Mouse (Mus musculus) MEL (cell line): ENCODE results near the gene Tab2. TPM values are rescaled to one million over a fixed set of nuclear protein-coding genes. Genes with fewer than 3 reads are reported as not detected.
A peak's percentile ranks its signal among the peaks of the same experiment; 100 is the strongest.

ENCODE experiments used
- DNase-seq: peaks from one replicate; pipeline ENCODE4 v3.0.0; 2011; ENCODE audit warnings: low read depth, low spot score
- H3K27ac ChIP-seq: 2 replicates; pipeline ENCODE4 v1.5.1; 2012; ENCODE audit warnings: low read depth, mild to moderate bottlenecking, control low read depth, low read length, moderate library complexity; ENCODE audit not compliant: control insufficient read depth
- H3K27me3 ChIP-seq, 2 experiments: fragments of 150-350 bp in 1 of 2; sonication (generic) in 1 of 2; 2 replicates each; pipeline ENCODE4 v1.6.1; 2012; ENCODE audit warnings: low read length in 2 of 2, mild to moderate bottlenecking in 2 of 2, improper control_type of control experiment in 1 of 2, moderate library complexity in 1 of 2; ENCODE audit not compliant: insufficient read depth in 2 of 2, control insufficient read depth in 1 of 2
- H3K36me3 ChIP-seq, 2 experiments: 2 replicates each; pipeline ENCODE4 v1.6.1; 2012 to 2014; ENCODE audit warnings: low read length in 2 of 2, improper control_type of control experiment in 1 of 2, inconsistent platforms in 1 of 2, mild to moderate bottlenecking in 1 of 2; ENCODE audit not compliant: insufficient read depth in 2 of 2, control insufficient read depth in 1 of 2
- H3K4me1 ChIP-seq, 2 experiments: fragments of 150-350 bp in 1 of 2; sonication (generic) in 1 of 2; 2 replicates each; pipeline ENCODE4 v1.6.1; 2012; ENCODE audit warnings: low read length in 2 of 2, improper control_type of control experiment in 1 of 2, mild to moderate bottlenecking in 1 of 2; ENCODE audit not compliant: insufficient read depth in 2 of 2, control insufficient read depth in 1 of 2
- H3K4me3 ChIP-seq, 2 experiments: fragments of 150-350 bp in 1 of 2; sonication (generic) in 1 of 2; 2 replicates each; pipeline ENCODE4 v1.5.1; 2012; ENCODE audit warnings: low read depth in 2 of 2, low read length in 2 of 2, mild to moderate bottlenecking in 2 of 2, moderate library complexity in 2 of 2, control low read depth in 1 of 2, improper control_type of control experiment in 1 of 2; ENCODE audit not compliant: control insufficient read depth in 1 of 2, insufficient read depth in 1 of 2
- H3K79me2 ChIP-seq: 2 replicates; pipeline ENCODE4 v1.6.1; 2012; ENCODE audit warnings: mild to moderate bottlenecking, low read length, moderate library complexity; ENCODE audit not compliant: control insufficient read depth, poor library complexity, insufficient read depth
- H3K9ac ChIP-seq: 2 replicates; pipeline ENCODE4 v1.6.1; 2012; ENCODE audit warnings: low read depth, mild to moderate bottlenecking, control low read depth, low read length, moderate library complexity; ENCODE audit not compliant: control insufficient read depth, poor library complexity, severe bottlenecking
- H3K9me3 ChIP-seq: fragments of 150-350 bp; sonication (generic); replicated peaks from 2 replicates; pipeline ENCODE4 v1.6.1; 2012; ENCODE audit warnings: mild to moderate bottlenecking, low read length, improper control_type of control experiment, moderate library complexity; ENCODE audit not compliant: insufficient read depth
- CHD1 ChIP-seq: IDR thresholded peaks from 2 replicates; pipeline ENCODE4 v1.6.1; 2012; ENCODE audit warnings: low read depth, mild to moderate bottlenecking, inconsistent platforms, low read length, improper control_type of control experiment
- CHD2 ChIP-seq: IDR thresholded peaks from 2 replicates; pipeline ENCODE4 v1.6.1; 2011; ENCODE audit warnings: low read length, improper control_type of control experiment
- CTCF ChIP-seq, 3 experiments: IDR thresholded peaks in 2 of 3; conservative IDR thresholded peaks in 1 of 3; 2 replicates each; pipeline ENCODE4 v1.5.1; 2011 to 2012; ENCODE audit warnings: low read length in 3 of 3, low read depth in 2 of 3, mild to moderate bottlenecking in 2 of 3, improper control_type of control experiment in 1 of 3, inconsistent platforms in 1 of 3, mixed read lengths in 1 of 3, moderate library complexity in 1 of 3; ENCODE audit not compliant: control insufficient read depth in 1 of 3, insufficient read depth in 1 of 3, poor library complexity in 1 of 3, severe bottlenecking in 1 of 3
- ELF1 ChIP-seq: IDR thresholded peaks from 2 replicates; pipeline ENCODE4 v1.6.1; 2014; ENCODE audit warnings: low read depth, mild to moderate bottlenecking, inconsistent platforms, low read length, improper control_type of control experiment, moderate library complexity
- JUND ChIP-seq: IDR thresholded peaks from 2 replicates; pipeline ENCODE4 v1.6.1; 2011; ENCODE audit warnings: low read depth, mild to moderate bottlenecking, improper control_type of control experiment, low read length
- KAT2A ChIP-seq: conservative IDR thresholded peaks from 2 replicates; pipeline ENCODE4 v1.6.1; 2012; ENCODE audit warnings: low read depth, low read length, improper control_type of control experiment, inconsistent platforms
- MAX ChIP-seq: IDR thresholded peaks from 2 replicates; pipeline ENCODE4 v1.6.1; 2011; ENCODE audit warnings: low read length, improper control_type of control experiment
- MAZ ChIP-seq: IDR thresholded peaks from 2 replicates; pipeline ENCODE4 v1.6.1; 2012; ENCODE audit warnings: low read depth, mild to moderate bottlenecking, inconsistent platforms, low read length, improper control_type of control experiment
- MYB ChIP-seq: IDR thresholded peaks from 2 replicates; pipeline ENCODE4 v1.6.1; 2011; ENCODE audit warnings: mild to moderate bottlenecking, low read depth, low read length, improper control_type of control experiment
- POLR2AphosphoS2 ChIP-seq: IDR thresholded peaks from 2 replicates; pipeline ENCODE4 v1.6.1; 2011; ENCODE audit warnings: low read length, improper control_type of control experiment
- RAD21 ChIP-seq: IDR thresholded peaks from 2 replicates; pipeline ENCODE4 v1.6.1; 2011; ENCODE audit warnings: mild to moderate bottlenecking, low read depth, low read length, improper control_type of control experiment
- SIN3A ChIP-seq: IDR thresholded peaks from 2 replicates; pipeline ENCODE4 v1.6.1; 2012; ENCODE audit warnings: low read length, improper control_type of control experiment, inconsistent platforms
- SMC3 ChIP-seq: IDR thresholded peaks from 2 replicates; pipeline ENCODE4 v1.6.1; 2011; ENCODE audit warnings: low read depth, low read length, improper control_type of control experiment
- TAL1 ChIP-seq: IDR thresholded peaks from 2 replicates; pipeline ENCODE4 v1.6.1; 2012; ENCODE audit warnings: mild to moderate bottlenecking, inconsistent platforms, low read length, moderate library complexity, mixed read lengths
- TBP ChIP-seq: IDR thresholded peaks from 2 replicates; pipeline ENCODE4 v1.8.0; 2011; ENCODE audit warnings: low read depth, low read length, improper control_type of control experiment
- TCF12 ChIP-seq: IDR thresholded peaks from 2 replicates; pipeline ENCODE4 v1.6.1; 2014; ENCODE audit warnings: low read depth, mild to moderate bottlenecking, inconsistent platforms, low read length, improper control_type of control experiment, moderate library complexity
- USF2 ChIP-seq, 2 experiments: IDR thresholded peaks; 2 replicates each; pipeline ENCODE4 v1.6.1; 2011 to 2012; ENCODE audit warnings: improper control_type of control experiment in 2 of 2, low read length in 2 of 2, borderline replicate concordance in 1 of 2, inconsistent platforms in 1 of 2, low read depth in 1 of 2, mild to moderate bottlenecking in 1 of 2; ENCODE audit not compliant: insufficient read depth in 1 of 2
- ZC3H11A ChIP-seq: IDR thresholded peaks from 2 replicates; pipeline ENCODE4 v1.6.1; 2012; ENCODE audit warnings: low read depth, mild to moderate bottlenecking, inconsistent platforms, low read length, improper control_type of control experiment
- ZKSCAN1 ChIP-seq: IDR thresholded peaks from 2 replicates; pipeline ENCODE4 v1.6.1; 2012; ENCODE audit warnings: low read depth, mild to moderate bottlenecking, inconsistent platforms, low read length, improper control_type of control experiment, moderate library complexity
- ZMIZ1 ChIP-seq: IDR thresholded peaks from 2 replicates; pipeline ENCODE4 v1.6.1; 2012; ENCODE audit warnings: low read depth, mild to moderate bottlenecking, inconsistent platforms, low read length, improper control_type of control experiment, moderate library complexity
- polyA plus RNA-seq, 2 experiments: library from polyadenylated mRNA; stranded (reverse) in 1 of 2; unstranded in 1 of 2; fragments of >175 nt in 1 of 2; fragments of >200 nt in 1 of 2; gene quantifications; 2 replicates each; pipeline versions ENCODE4 v1.2.1 to v1.2.4; 2012; ENCODE audit warnings: low replicate concordance in 2 of 2, low read depth in 1 of 2; ENCODE audit not compliant: insufficient read length in 2 of 2, insufficient read depth in 1 of 2, missing spikeins in 1 of 2
- total RNA-seq: library from RNA; depleted of rRNA; stranded (reverse); fragments of 300-350 nt; gene quantifications from 2 replicates; pipeline ENCODE4 v1.2.3, GENCODE M21; 2012

Gene Tab2
- total and polyA plus RNA-seq, 3 experiments = 21.6 to 101 (median 70.5) TPM

DNA sequence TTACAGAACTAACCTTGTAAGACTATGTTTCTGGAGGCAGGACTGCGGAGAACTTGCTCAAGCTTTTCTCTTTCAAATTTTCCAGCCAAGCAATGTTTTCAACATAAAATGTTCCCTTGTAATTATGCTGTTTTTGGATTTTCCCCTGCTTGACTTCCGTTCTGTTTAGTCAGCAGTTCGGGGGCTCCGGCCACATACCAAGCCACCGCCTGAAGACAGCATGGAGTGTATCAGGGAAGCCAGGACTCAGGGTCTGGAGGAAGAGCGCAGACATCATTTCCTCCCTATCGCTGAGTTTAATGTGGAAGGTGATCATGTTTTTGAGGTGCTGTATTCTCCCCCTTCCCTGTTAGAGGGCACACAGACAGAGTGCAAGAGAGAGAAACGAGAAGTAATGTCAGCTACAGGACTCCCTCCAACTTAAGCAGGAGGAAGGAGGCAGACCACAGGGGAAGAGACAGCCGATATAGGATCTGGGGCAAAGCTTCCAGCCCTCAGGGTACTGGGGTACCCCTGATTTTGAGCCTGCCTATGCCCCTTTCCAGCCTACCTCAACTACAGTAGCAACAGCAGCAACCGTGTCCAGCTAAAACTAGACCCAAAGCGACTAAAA lies 67.7 kb downstream of the Tab2 start:
- TF ChIP-seq ZKSCAN1 = no peak
- no peak for TF ChIP-seq MYB
- TF ChIP-seq TBP = no peak
- TF ChIP-seq JUND = no peak
- Histone ChIP-seq H3K27ac (no peak overlapping the region), H3K36me3 (no peaks in the 10 kb centered on the region), H3K79me2 (no peaks in the 10 kb centered on the region), H3K27me3 (no peaks in the 10 kb centered on the region), H3K4me3 (no peak overlapping the region), H3K9ac (no peak overlapping the region), H3K4me1 (no peaks in the 10 kb centered on the region), H3K9me3 (no peaks in the 10 kb centered on the region)
- no peak for DNase-seq

DNA sequence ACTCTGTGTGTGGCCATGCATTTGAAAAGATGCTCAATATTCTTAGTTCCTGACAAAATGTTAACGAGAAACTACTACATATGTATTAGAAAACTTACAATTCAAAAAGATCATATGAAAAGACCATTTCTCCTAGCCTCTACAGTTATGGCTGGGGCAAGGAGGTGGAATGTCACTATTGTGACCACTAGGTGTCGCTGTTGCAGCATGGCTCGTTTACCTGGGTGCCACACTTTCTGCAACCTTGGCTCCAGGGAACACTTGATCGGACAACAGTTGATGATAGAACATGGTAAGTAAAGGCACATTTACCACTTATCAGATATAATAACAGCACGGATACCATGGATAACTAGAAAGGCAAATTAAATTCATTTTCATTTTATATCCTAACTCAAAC lies 72.5 kb downstream of the Tab2 start:
- 0 out of 2 replicates have a peak, but pooled peaks have one; percentile 12 for TF ChIP-seq TCF12
- no peak for TF ChIP-seq USF2 (IDR thresholded peaks at IDR 0.05; ENCODE audit: borderline replicate concordance in 1 of 2, insufficient read depth in 1 of 2, low read depth in 1 of 2, low read length in 2 of 2)
- TF ChIP-seq MAX = no peak
- TF ChIP-seq SMC3 = peak; percentile 99
- no peak for TF ChIP-seq CHD2
- TF ChIP-seq RAD21 = peak; percentile 98
- no peak for TF ChIP-seq ZMIZ1
- TF ChIP-seq KAT2A = no peak
- no peak for TF ChIP-seq MAZ
- TF ChIP-seq TAL1 = no peak
- TF ChIP-seq ZC3H11A = peak; percentile 99
- no peak for TF ChIP-seq CHD1
- TF ChIP-seq SIN3A = 0 out of 2 replicates have a peak, but pooled peaks have one; percentile 35
- TF ChIP-seq ELF1 = no peak
- TF ChIP-seq POLR2AphosphoS2 = no peak
- TF ChIP-seq CTCF (IDR thresholded peaks at IDR 0.05 in 2 of 3, conservative IDR thresholded peaks at IDR 0.05 in 1 of 3; ENCODE audit: control insufficient read depth in 1 of 3, insufficient read depth in 1 of 3, low read depth in 2 of 3, low read length in 3 of 3, poor library complexity in 1 of 3, severe bottlenecking in 1 of 3) = peak; percentile 93 to 96 (median 95)
- Histone ChIP-seq H3K4me3 (no peak overlapping the region), H3K36me3 (no peaks in the 10 kb centered on the region), H3K27ac (no peak overlapping the region), H3K4me1 (no peaks in the 10 kb centered on the region), H3K9ac (no peak overlapping the region), H3K27me3 (no peaks in the 10 kb centered on the region), H3K9me3 (no peaks in the 10 kb centered on the region), H3K79me2 (no peaks in the 10 kb centered on the region)
- peak; percentile 75 for DNase-seq
